Mouse (Mus musculus) CH12F3 (cell line): ENCODE data around the gene Il2.

Experiments used
- in situ Hi-C: fragments of 300-500 bp; cut with MboI; formaldehyde crosslinking; loops from 2 replicates; pipeline ENCODE4 v1.14.3; 2020; ENCODE audit warnings: low sequenced_read_pairs

Il2 gene

GRCm38 (mm10) chr3:37073211-37073610 lies 52.5 kb downstream of the Il2 start:
- in situ Hi-C loops: no loop called here
